1 mouse cellular context compared by ENCODE assay signal in the genomic region with DNA sequence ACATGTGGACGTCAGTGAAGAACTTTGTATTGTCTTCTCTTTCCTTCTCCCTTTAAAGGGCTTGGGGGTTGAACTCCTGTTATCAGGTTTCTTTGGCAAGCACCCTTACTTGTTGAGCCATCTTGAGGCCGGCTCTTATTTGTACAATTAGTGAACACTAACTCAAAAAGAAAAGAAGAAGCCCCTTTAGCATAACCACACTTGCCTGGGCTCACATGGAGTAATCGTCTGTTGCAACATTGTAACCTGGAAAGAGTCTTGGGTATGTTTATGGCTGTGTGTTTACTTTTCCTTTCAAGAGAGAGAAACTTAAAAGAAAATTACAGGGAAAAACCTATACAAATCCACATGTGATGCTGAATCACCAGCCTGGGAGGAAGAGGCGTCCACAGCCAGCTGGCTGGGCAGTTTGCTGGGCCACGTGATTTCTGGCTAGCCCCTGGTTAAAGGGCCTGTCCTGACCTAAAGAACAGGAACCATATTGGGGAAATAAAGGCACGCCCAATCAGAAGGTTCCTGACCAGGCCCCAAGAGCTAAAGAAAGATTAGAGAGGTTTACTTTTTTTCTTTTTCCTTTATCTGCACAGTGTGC.
TF ChIP-seq lines count a peak whose summit lies in the region.

No protein-coding gene starts in this region.

TF ChIP-seq in MEL, 35 proteins besides CTCF, POLR2A, EP300 and RAD21 (continued from another document):
- TF ChIP-seq ELF1 (IDR thresholded peaks at IDR 0.05; ENCODE audit: low read depth, low read length) (no peak), USF1 (IDR thresholded peaks at IDR 0.05; ENCODE audit: low read depth, low read length) (peak; percentile 64), MYC (IDR thresholded peaks at IDR 0.05; ENCODE audit: low read depth, low read length) (0 out of 2 replicates have a peak, but pooled peaks have one; percentile 58), MAFK (IDR thresholded peaks at IDR 0.05; ENCODE audit: borderline replicate concordance, low read depth, low read length) (no peak), UBTF (IDR thresholded peaks at IDR 0.05; ENCODE audit: borderline replicate concordance, insufficient read depth, low read depth, low read length) (no peak), JUND (IDR thresholded peaks at IDR 0.05; ENCODE audit: low read depth, low read length) (no peak), KAT2A (conservative IDR thresholded peaks at IDR 0.05; ENCODE audit: low read depth, low read length) (no peak), MAZ (IDR thresholded peaks at IDR 0.05; ENCODE audit: low read depth, low read length) (no peak)
